Mouse (Mus musculus) heart, postnatal 0 days (tissue): ENCODE results near the gene Ikzf2. TPM values are rescaled to one million over a fixed set of nuclear protein-coding genes. Genes with fewer than 3 reads are reported as not detected.

Experiments
- ATAC-seq: fragments of 200-750 bp; cut with Nextera tagmentation; 2 replicates; pipeline ENCODE4 v1.8.0; 2017; ENCODE audit warnings: low read depth, moderate number of reproducible peaks, moderate library complexity; ENCODE audit not compliant: insufficient read depth
- DNase-seq: peaks from one replicate; pipeline ENCODE4 v3.0.0-alpha.2; 2016; ENCODE audit warnings: low spot score
- H3K27ac ChIP-seq: fragments of 300-500 bp; sonication (generic); 2 replicates; pipeline ENCODE4 v1.5.1; 2014; ENCODE audit warnings: low read depth, mild to moderate bottlenecking
- H3K27me3 ChIP-seq: fragments of 300-500 bp; sonication (generic); 2 replicates; pipeline ENCODE4 v1.6.1; 2014; ENCODE audit warnings: low read length, mixed read lengths; ENCODE audit not compliant: control insufficient read depth, insufficient read depth
- H3K36me3 ChIP-seq: fragments of 300-500 bp; sonication (generic); replicated peaks from 2 replicates; pipeline ENCODE4 v1.6.1; 2014; ENCODE audit warnings: low read length, mixed read lengths; ENCODE audit not compliant: control insufficient read depth, insufficient read depth
- H3K4me1 ChIP-seq: fragments of 300-500 bp; sonication (generic); 2 replicates; pipeline ENCODE4 v1.6.1; 2014; ENCODE audit warnings: antibody characterized with exemption; ENCODE audit not compliant: control insufficient read depth, insufficient read depth
- H3K4me2 ChIP-seq: fragments of 300-500 bp; sonication (generic); 2 replicates; pipeline ENCODE4 v1.6.1; 2014; ENCODE audit warnings: low read depth, mild to moderate bottlenecking, low read length, moderate library complexity
- H3K4me3 ChIP-seq: fragments of 300-500 bp; sonication (generic); 2 replicates; pipeline ENCODE4 v1.5.1; 2014; ENCODE audit warnings: low read depth, low read length
- H3K9ac ChIP-seq: fragments of 300-500 bp; sonication (generic); replicated peaks from 2 replicates; pipeline ENCODE4 v1.6.1; 2014; ENCODE audit warnings: low read depth, low read length, mixed read lengths
- H3K9me3 ChIP-seq: fragments of 300-500 bp; sonication (generic); replicated peaks from 2 replicates; pipeline ENCODE4 v1.6.1; 2016; ENCODE audit warnings: low read length; ENCODE audit not compliant: control insufficient read depth
- CTCF ChIP-seq: IDR thresholded peaks from 2 replicates; pipeline ENCODE4 v1.5.1; 2016; ENCODE audit warnings: antibody characterized with exemption, control low read depth, low read depth
- EP300 ChIP-seq: IDR thresholded peaks from 2 replicates; pipeline ENCODE4 v1.6.1; 2016; ENCODE audit warnings: antibody characterized with exemption, low read depth
- WGBS: fragments of 180-500 bp; shearing (Covaris S2); extraction: QIAGEN DNeasy Blood & Tissue Kit; methylation state at CpG from one replicate; pipeline ENCODE4 v1.1.7; 2014; 5-methylcytosine and 5-hydroxymethylcytosine counted together
- polyA plus RNA-seq: library from polyadenylated mRNA; unstranded; fragments of >200 nt; fragmentation: Nextera tagmentation; extraction: Ambion mirVana; gene quantifications from 2 replicates; pipeline ENCODE4 v1.2.1, GENCODE M21; 2015
- total RNA-seq: library from RNA; depleted of rRNA; stranded (reverse); fragments of >200 nt; gene quantifications from 2 replicates; pipeline ENCODE4 v1.2.3, GENCODE M21; 2014; ENCODE audit warnings: low replicate concordance

Ikzf2 gene
- total and polyA plus RNA-seq, 2 experiments from 2014 or later, result 1.7 to 4.7 TPM

GRCm38 (mm10) chr1:69538663-69539062, 148.4 kb downstream of the Ikzf2 start:
- DNase-seq (no peak), ATAC-seq (no peak)
- Histone ChIP-seq H3K4me1 (no peaks in the 10 kb centered on the region), H3K9ac (no peak overlapping the region), H3K36me3 (0 out of 2 replicates have a peak, but pooled peaks cover 5% of the 10 kb centered on the region), H3K4me3 (no peak overlapping the region), H3K4me2 (no peak overlapping the region), H3K9me3 (no peaks in the 10 kb centered on the region), H3K27ac (no peak overlapping the region), H3K27me3 (no peaks in the 10 kb centered on the region)
- TF ChIP-seq CTCF, result no peak
- TF ChIP-seq EP300, result no peak
- WGBS, result 73% methylated on average over 7 of the region's 7 CpGs

GRCm38 (mm10) chr1:69537619-69538018, 149.4 kb downstream of the Ikzf2 start:
- no peak for TF ChIP-seq EP300
- no peak for TF ChIP-seq CTCF
- Histone ChIP-seq H3K27ac (no peak overlapping the region), H3K4me3 (no peak overlapping the region), H3K27me3 (no peaks in the 10 kb centered on the region), H3K9me3 (no peaks in the 10 kb centered on the region), H3K36me3 (0 out of 2 replicates have a peak, but pooled peaks cover 5% of the 10 kb centered on the region), H3K4me1 (no peaks in the 10 kb centered on the region), H3K4me2 (no peak overlapping the region), H3K9ac (no peak overlapping the region)
- DNase-seq (no peak), ATAC-seq (no peak)
- 69% methylated on average over 3 of the region's 3 CpGs for whole genome bisulfite sequencing

- Histone ChIP-seq H3K9me3 (no peaks in the 10 kb centered on the region), H3K27ac (no peak overlapping the region), H3K4me1 (no peaks in the 10 kb centered on the region), H3K9ac (no peak overlapping the region), H3K4me2 (no peak overlapping the region), H3K36me3 (0 out of 2 replicates have a peak, but pooled peaks cover 5% of the 10 kb centered on the region), H3K4me3 (no peak overlapping the region), H3K27me3 (no peaks in the 10 kb centered on the region)
- DNase-seq (no peak), ATAC-seq (no peak)
- 81% methylated on average over 4 of the region's 4 CpGs for WGBS
- no peak for TF ChIP-seq EP300
- TF ChIP-seq CTCF, result no peak
These were observed 151.5 kb downstream of the Ikzf2 start for GRCm38 (mm10) chr1:69535507-69535906.

- no peaks in the 10 kb centered on the region for H3K36me3 ChIP-seq
- no peak for TF ChIP-seq EP300
- TF ChIP-seq CTCF, result no peak
- no peak for ATAC-seq
- WGBS, result 84% methylated on average over 10 of the region's 10 CpGs
- H3K27me3 ChIP-seq, result no peaks in the 10 kb centered on the region
- no peaks in the 10 kb centered on the region for H3K9me3 ChIP-seq
- no peak for DNase-seq
- H3K4me2 ChIP-seq, result no peak overlapping the region
- no peak overlapping the region for H3K4me3 ChIP-seq
- H3K27ac ChIP-seq, result no peak overlapping the region
- H3K4me1 ChIP-seq, result no peaks in the 10 kb centered on the region
- H3K9ac ChIP-seq, result no peak overlapping the region
These were observed 154.0 kb downstream of the Ikzf2 start for GRCm38 (mm10) chr1:69533048-69533447.

GRCm38 (mm10) chr1:69528696-69529095, 158.3 kb downstream of the Ikzf2 start:
- no peak for TF ChIP-seq CTCF
- no peak for TF ChIP-seq EP300
- H3K27me3 ChIP-seq, result no peaks in the 10 kb centered on the region
- DNase-seq (no peak), ATAC-seq (no peak)
- no peak overlapping the region for H3K4me2 ChIP-seq
- WGBS, result 54% methylated on average over 4 of the region's 4 CpGs
- no peak overlapping the region for H3K27ac ChIP-seq
- no peaks in the 10 kb centered on the region for H3K9me3 ChIP-seq
- H3K4me1 ChIP-seq, result no peaks in the 10 kb centered on the region
- H3K4me3 ChIP-seq, result no peak overlapping the region
- no peak overlapping the region for H3K9ac ChIP-seq
- H3K36me3 ChIP-seq, result no peaks in the 10 kb centered on the region

- H3K4me2 ChIP-seq, result no peak overlapping the region
- no peak overlapping the region for H3K4me3 ChIP-seq
- no peak overlapping the region for H3K9ac ChIP-seq
- H3K36me3 ChIP-seq, result no peaks in the 10 kb centered on the region
- no peak for ATAC-seq
- no peaks in the 10 kb centered on the region for H3K27me3 ChIP-seq
- no peaks in the 10 kb centered on the region for H3K4me1 ChIP-seq
- H3K27ac ChIP-seq, result no peak overlapping the region
- 81% methylated on average over 2 of the region's 2 CpGs for WGBS
- no peak for DNase-seq
- no peaks in the 10 kb centered on the region for H3K9me3 ChIP-seq
- TF ChIP-seq CTCF (no peak), EP300 (no peak)
These were observed 165.4 kb downstream of the Ikzf2 start for GRCm38 (mm10) chr1:69521656-69522055.
